In genomic region chr4:132532496-132532895, GRCm38 (mm10) we compare ENCODE assay signal across 8 mouse cellular contexts. TPM values are rescaled to one million over a fixed set of nuclear protein-coding genes. Genes with fewer than 3 reads are reported as not detected.
DNase-seq lines count a peak whose midpoint lies in the region; ATAC-seq and TF ChIP-seq lines count a peak whose summit lies in the region.

No protein-coding gene starts in this region.

- TF ChIP-seq CTCF in MEL (IDR thresholded peaks at IDR 0.05 in 2 of 3, conservative IDR thresholded peaks at IDR 0.05 in 1 of 3; ENCODE audit: control insufficient read depth in 1 of 3, insufficient read depth in 1 of 3, low read depth in 2 of 3, low read length in 3 of 3, poor library complexity in 1 of 3, severe bottlenecking in 1 of 3) = no peak
- TF ChIP-seq CTCF in kidney, adult 2 months (conservative IDR thresholded peaks at IDR 0.05; ENCODE audit: insufficient read depth, insufficient read length, low read depth, low read length) = no peak

- no peaks in the 10 kb centered on the region for H3K9me3 ChIP-seq in MEL (replicated peaks; ENCODE audit: insufficient read depth, low read length)
- H3K9me3 ChIP-seq in forebrain, embryonic 14.5 days (replicated peaks; ENCODE audit: control insufficient read depth, low read length) = no peaks in the 10 kb centered on the region
- no peaks in the 10 kb centered on the region for H3K9me3 ChIP-seq in midbrain, embryonic 11.5 days (ENCODE audit: control insufficient read depth, low read length)

- TF ChIP-seq EP300 in MEL (IDR thresholded peaks at IDR 0.05; ENCODE audit: low read depth in 1 of 2, low read length in 2 of 2) = peak; percentile 75 to 89

- H3K27me3 ChIP-seq in MEL (ENCODE audit: control insufficient read depth in 1 of 2, insufficient read depth in 2 of 2, low read length in 2 of 2) = no peaks in the 10 kb centered on the region
- no peaks in the 10 kb centered on the region for H3K27me3 ChIP-seq in forebrain, embryonic 14.5 days (replicated peaks; ENCODE audit: control insufficient read depth, insufficient read depth, low read length)
- H3K27me3 ChIP-seq in kidney, adult 2 months (replicated peaks; ENCODE audit: control insufficient read depth, insufficient read depth, low read length) = no peaks in the 10 kb centered on the region
- no peaks in the 10 kb centered on the region for H3K27me3 ChIP-seq in midbrain, embryonic 11.5 days (ENCODE audit: control insufficient read depth, insufficient read depth, low read length)

- peak; percentile 56 for DNase-seq in adrenal gland, adult 2 months
- no peak for DNase-seq in adrenal gland, adult 8-10 months
- peak; percentile 86 for DNase-seq in MEL (ENCODE audit: low read depth, low spot score)
- no peak for DNase-seq in forebrain, embryonic 14.5 days (ENCODE audit: low spot score)
- peak; percentile 74 for DNase-seq in kidney, adult 2 months
- no peak for DNase-seq in midbrain, embryonic 11.5 days (ENCODE audit: low spot score, missing footprints)
- DNase-seq in left cerebral cortex, adult 18-20 months (ENCODE audit: low spot score in 2 of 2) = no peak
- no peak for DNase-seq in lung, postnatal 25 days (ENCODE audit: low spot score)

- H3K27ac ChIP-seq in MEL (ENCODE audit: control insufficient read depth, low read depth, low read length) = peak overlapping the region; percentile 97
- peak overlapping the region; percentile 94 for H3K27ac ChIP-seq in forebrain, embryonic 14.5 days (ENCODE audit: low read depth, low read length)
- H3K27ac ChIP-seq in kidney, adult 2 months (ENCODE audit: insufficient read depth, low read depth, low read length) = peak overlapping the region; percentile 88
- H3K27ac ChIP-seq in midbrain, embryonic 11.5 days (ENCODE audit: low read depth, low read length) = no peak overlapping the region

- TF ChIP-seq POLR2A in MEL (IDR thresholded peaks at IDR 0.05; ENCODE audit: control insufficient read depth in 1 of 2, insufficient read depth in 1 of 2, low read depth in 1 of 2, low read length in 2 of 2, poor library complexity in 1 of 2) = peak in 1 of 2 experiments; percentile 74; a peak in 3 of 4 replicates
- TF ChIP-seq POLR2A in kidney, adult 2 months (IDR thresholded peaks at IDR 0.05; ENCODE audit: low read depth, low read length) = no peak

- peaks cover 0 to 61% of the 10 kb centered on the region in 2 experiments; a peak in 3 of 4 replicates for H3K36me3 ChIP-seq in MEL (ENCODE audit: control insufficient read depth in 1 of 2, insufficient read depth in 2 of 2, low read length in 2 of 2)
- H3K36me3 ChIP-seq in forebrain, embryonic 14.5 days (ENCODE audit: control insufficient read depth, insufficient read depth, low read length) = peaks cover 17% of the 10 kb centered on the region
- no peaks in the 10 kb centered on the region; the same call in 1 of the 2 replicates for H3K36me3 ChIP-seq in kidney, adult 2 months (ENCODE audit: control insufficient read depth, insufficient read depth, low read length)
- peaks cover 6% of the 10 kb centered on the region; the same call in 1 of the 2 replicates for H3K36me3 ChIP-seq in midbrain, embryonic 11.5 days (ENCODE audit: control insufficient read depth, insufficient read depth, low read length)

- H3K4me3 ChIP-seq in MEL (ENCODE audit: control insufficient read depth in 1 of 2, insufficient read depth in 1 of 2, low read depth in 2 of 2, low read length in 2 of 2) = peak overlapping the region; percentile 78 to 83
- H3K4me3 ChIP-seq in forebrain, embryonic 14.5 days (ENCODE audit: low read depth, low read length) = peak overlapping the region; percentile 73
- peak overlapping the region; percentile 85 for H3K4me3 ChIP-seq in kidney, adult 2 months (ENCODE audit: insufficient read depth, low read depth, low read length)
- H3K4me3 ChIP-seq in midbrain, embryonic 11.5 days (ENCODE audit: low read depth, low read length) = peak overlapping the region; percentile 57

- no peak for ATAC-seq in forebrain, embryonic 14.5 days
- no peak for ATAC-seq in midbrain, embryonic 11.5 days (ENCODE audit: low FRiP score)

- WGBS in forebrain, embryonic 14.5 days = 20% methylated on average over 5 of the region's 5 CpGs
- 2% methylated on average over 5 of the region's 5 CpGs for WGBS in kidney, adult 2 months
- 47% methylated on average over 5 of the region's 5 CpGs for WGBS in midbrain, embryonic 11.5 days

- TF ChIP-seq RAD21 in MEL (IDR thresholded peaks at IDR 0.05; ENCODE audit: low read depth, low read length) = no peak

- H3K4me2 ChIP-seq in forebrain, embryonic 14.5 days (ENCODE audit: low read length) = peak overlapping the region; percentile 85
- H3K4me2 ChIP-seq in midbrain, embryonic 11.5 days = peak overlapping the region; percentile 82

- H3K4me1 ChIP-seq in MEL (ENCODE audit: control insufficient read depth in 1 of 2, insufficient read depth in 2 of 2, low read length in 2 of 2) = peaks cover 13 to 43% of the 10 kb centered on the region in 2 experiments
- peaks cover 26% of the 10 kb centered on the region for H3K4me1 ChIP-seq in forebrain, embryonic 14.5 days (ENCODE audit: control insufficient read depth, insufficient read depth, low read length)
- H3K4me1 ChIP-seq in kidney, adult 2 months (ENCODE audit: control insufficient read depth, insufficient read depth, low read length) = peaks cover 13% of the 10 kb centered on the region; the same call in 1 of the 2 replicates
- peaks cover 24% of the 10 kb centered on the region for H3K4me1 ChIP-seq in midbrain, embryonic 11.5 days (ENCODE audit: control insufficient read depth, insufficient read depth, low read length)

- peaks cover 42% of the 10 kb centered on the region for H3K79me2 ChIP-seq in MEL (ENCODE audit: control insufficient read depth, insufficient read depth, low read length, poor library complexity)

- peak overlapping the region; percentile 92 for H3K9ac ChIP-seq in MEL (ENCODE audit: control insufficient read depth, low read depth, low read length, poor library complexity, severe bottlenecking)
- H3K9ac ChIP-seq in forebrain, embryonic 14.5 days (ENCODE audit: low read length) = peak overlapping the region; percentile 97
- H3K9ac ChIP-seq in midbrain, embryonic 11.5 days (ENCODE audit: low read length) = peak overlapping the region; percentile 80

TF ChIP-seq in MEL, 35 proteins besides CTCF, POLR2A, EP300 and RAD21 (continues in another document):
- peak; percentile 66 for TF ChIP-seq TBP (IDR thresholded peaks at IDR 0.05; ENCODE audit: low read depth, low read length)
- no peak for TF ChIP-seq MAZ (IDR thresholded peaks at IDR 0.05; ENCODE audit: low read depth, low read length)
- TF ChIP-seq ZMIZ1 (IDR thresholded peaks at IDR 0.05; ENCODE audit: low read depth, low read length) = no peak
- TF ChIP-seq ZC3H11A (IDR thresholded peaks at IDR 0.05; ENCODE audit: low read depth, low read length) = no peak
- peak; percentile 73 for TF ChIP-seq SIN3A (IDR thresholded peaks at IDR 0.05; ENCODE audit: low read length)

RNA-seq across cellular contexts. Expression of gene Atpif1, which starts 1.0 kb away (rescaled TPM):
- total RNA-seq in adrenal gland, adult 2 months (2021) = 100 to 1,000 TPM; 369 to 456 TPM
- 31.5 and 38.6 TPM in 2 replicates for polyA plus RNA-seq in adrenal gland, adult 2 months (2012; rRNA removed)
- 100 to 1,000 TPM; 275 to 400 (median 333) TPM for total RNA-seq in adrenal gland, adult 8-10 months (2022)
- 492 and 730 TPM in 2 replicates for total RNA-seq in MEL (2012; rRNA removed)
- polyA plus RNA-seq in MEL (2012; ENCODE audit: insufficient read depth in 1 of 2, insufficient read length in 2 of 2, low read depth in 1 of 2, low replicate concordance in 2 of 2, missing spikeins in 1 of 2) = 100 to 1,000 TPM in 1 of 2 experiments, not detected in 1; 566 TPM
- 1,314 and 1,514 TPM in 2 replicates for polyA plus RNA-seq in forebrain, embryonic 14.5 days (2014; fragmentation: Nextera tagmentation; extraction: Ambion mirVana)
- polyA plus RNA-seq in kidney, adult 2 months (2012; rRNA removed) = 346 and 485 TPM in 2 replicates
- 1,016 and 1,079 TPM in 2 replicates for polyA plus RNA-seq in midbrain, embryonic 11.5 days (2014; fragmentation: Nextera tagmentation; extraction: Ambion mirVana)
- 100 to 1,000 TPM; 462 to 494 TPM for total RNA-seq in left cerebral cortex, adult 18-20 months (2021)

RNA-seq across cellular contexts. Expression of gene Dnajc8, which starts 2.9 kb away (rescaled TPM):
- 100 to 1,000 TPM in 1 of 2 experiments, 10 to 100 TPM in 1; 93.2 to 112 TPM for total RNA-seq in adrenal gland, adult 2 months (2021)
- 8.5 and 11.2 TPM in 2 replicates for polyA plus RNA-seq in adrenal gland, adult 2 months (2012; rRNA removed)
- total RNA-seq in adrenal gland, adult 8-10 months (2022) = 100 to 1,000 TPM in 2 of 4 experiments, 10 to 100 TPM in 2; 92.6 to 121 (median 106) TPM
- 110 and 115 TPM in 2 replicates for total RNA-seq in MEL (2012; rRNA removed)
- 100 to 1,000 TPM in 1 of 2 experiments, not detected in 1; 246 TPM for polyA plus RNA-seq in MEL (2012; ENCODE audit: insufficient read depth in 1 of 2, insufficient read length in 2 of 2, low read depth in 1 of 2, low replicate concordance in 2 of 2, missing spikeins in 1 of 2)
- polyA plus RNA-seq in forebrain, embryonic 14.5 days (2014; fragmentation: Nextera tagmentation; extraction: Ambion mirVana) = 152 and 160 TPM in 2 replicates
- polyA plus RNA-seq in kidney, adult 2 months (2012; rRNA removed) = 22.2 and 32.2 TPM in 2 replicates
- polyA plus RNA-seq in midbrain, embryonic 11.5 days (2014; fragmentation: Nextera tagmentation; extraction: Ambion mirVana) = 228 and 245 TPM in 2 replicates
- total RNA-seq in left cerebral cortex, adult 18-20 months (2021) = 10 to 100 TPM; 85.4 to 90.8 TPM

RNA-seq across cellular contexts. Expression of gene Sesn2, which starts 22.2 kb away (rescaled TPM):
- total RNA-seq in adrenal gland, adult 2 months (2021) = 10 to 100 TPM; 15.6 to 32.1 TPM
- 16.3 and 20.1 TPM in 2 replicates for polyA plus RNA-seq in adrenal gland, adult 2 months (2012; rRNA removed)
- total RNA-seq in adrenal gland, adult 8-10 months (2022) = 10 to 100 TPM; 13.4 to 16.2 (median 14.4) TPM
- 9.6 and 38.3 TPM in 2 replicates for total RNA-seq in MEL (2012; rRNA removed)
- 10 to 100 TPM in 1 of 2 experiments, not detected in 1; 27.5 TPM for polyA plus RNA-seq in MEL (2012; ENCODE audit: insufficient read depth in 1 of 2, insufficient read length in 2 of 2, low read depth in 1 of 2, low replicate concordance in 2 of 2, missing spikeins in 1 of 2)
- 2.9 and 4.5 TPM in 2 replicates for polyA plus RNA-seq in forebrain, embryonic 14.5 days (2014; fragmentation: Nextera tagmentation; extraction: Ambion mirVana)
- polyA plus RNA-seq in kidney, adult 2 months (2012; rRNA removed) = 26.7 and 29.4 TPM in 2 replicates
- polyA plus RNA-seq in midbrain, embryonic 11.5 days (2014; fragmentation: Nextera tagmentation; extraction: Ambion mirVana) = 4.9 and 5.1 TPM in 2 replicates
- total RNA-seq in left cerebral cortex, adult 18-20 months (2021) = 10 to 100 TPM; 10.6 to 11.4 TPM

RNA-seq across cellular contexts. Expression of gene Ptafr, which starts 31.4 kb away (rescaled TPM):
- total RNA-seq in adrenal gland, adult 2 months (2021) = 1 to 10 TPM in 1 of 2 experiments, under 1 TPM in 1; 0.98 to 3.2 TPM
- polyA plus RNA-seq in adrenal gland, adult 2 months (2012; rRNA removed) = 1.6 and 2.2 TPM in 2 replicates
- total RNA-seq in adrenal gland, adult 8-10 months (2022) = 1 to 10 TPM; 1.6 to 6.1 (median 3.8) TPM
- not detected in 2 replicates for total RNA-seq in MEL (2012; rRNA removed)
- polyA plus RNA-seq in MEL (2012; ENCODE audit: insufficient read depth in 1 of 2, insufficient read length in 2 of 2, low read depth in 1 of 2, low replicate concordance in 2 of 2, missing spikeins in 1 of 2) = under 1 TPM in 1 of 2 experiments, not detected in 1; 0.06 TPM
- 0.18 and 0.30 TPM in 2 replicates for polyA plus RNA-seq in forebrain, embryonic 14.5 days (2014; fragmentation: Nextera tagmentation; extraction: Ambion mirVana)
- 1.4 and 2.2 TPM in 2 replicates for polyA plus RNA-seq in kidney, adult 2 months (2012; rRNA removed)
- polyA plus RNA-seq in midbrain, embryonic 11.5 days (2014; fragmentation: Nextera tagmentation; extraction: Ambion mirVana) = 0.31 and 0.63 TPM in 2 replicates
- total RNA-seq in left cerebral cortex, adult 18-20 months (2021) = 1 to 10 TPM; 1.4 to 1.7 TPM

Comparison
In these comparisons a context has a peak if more than half of its experiments do, and no peak if none do; other contexts are left out.
1. DNase-seq: peak in adrenal gland, adult 2 months (single experiment), MEL (single experiment) and kidney, adult 2 months (single experiment); none in adrenal gland, adult 8-10 months (single experiment), forebrain, embryonic 14.5 days (single experiment), midbrain, embryonic 11.5 days (single experiment), left cerebral cortex, adult 18-20 months (0 of 2) and lung, postnatal 25 days (single experiment).
2. Peak in every context shown above with its lines, with median percentiles within 50 percentile points of each other: H3K4me3 ChIP-seq and H3K9ac ChIP-seq.